Mouse (Mus musculus) monocyte, adult 5-6 weeks (primary cell): Measurements from ENCODE around the gene Mia2. TPM values are rescaled to one million over a fixed set of nuclear protein-coding genes. Genes with fewer than 3 reads are reported as not detected.
A peak's percentile ranks its signal among the peaks of the same experiment; 100 is the strongest.

Experiments used
- ATAC-seq: fragments of 153-309, 156-312 bp; replicated peaks from 2 replicates; pipeline ENCODE4 v1.8.0; 2017; ENCODE audit warnings: mild to moderate bottlenecking; ENCODE audit not compliant: low TSS enrichment, insufficient number of reproducible peaks, severe bottlenecking, poor library complexity, low FRiP score
- total RNA-seq: library from RNA; stranded (forward); fragments of 200-1000, 200-491, 200-594 nt; gene quantifications from 3 replicates; pipeline ENCODE4 v1.2.3, GENCODE M21; 2017

The Mia2 gene
- total RNA-seq, 1 experiment from 2014 or later, result 323 TPM

GRCm38 (mm10) chr12:59084446-59084845 is 11.2 kb upstream of the Mia2 start:
- no peak for ATAC-seq

GRCm38 (mm10) chr12:59086171-59086570 is 9.4 kb upstream of the Mia2 start:
- no peak for ATAC-seq

GRCm38 (mm10) chr12:59093543-59093942 is 2.1 kb upstream of the Mia2 start:
- no peak for ATAC-seq

GRCm38 (mm10) chr12:59104771-59105170 is 9.2 kb downstream of the Mia2 start:
- ATAC-seq, result no peak

- no peak for ATAC-seq
Measured at GRCm38 (mm10) chr12:59105914-59106313, 10.3 kb downstream of the Mia2 start.

GRCm38 (mm10) chr12:59106491-59106890 is 10.9 kb downstream of the Mia2 start:
- ATAC-seq, result no peak

- ATAC-seq, result no peak
Measured at GRCm38 (mm10) chr12:59107926-59108325, 12.3 kb downstream of the Mia2 start.

- ATAC-seq, result no peak
Measured at GRCm38 (mm10) chr12:59117184-59117583, 21.6 kb downstream of the Mia2 start.

- ATAC-seq, result no peak
Measured at GRCm38 (mm10) chr12:59125426-59125825, 29.8 kb downstream of the Mia2 start.

GRCm38 (mm10) chr12:59128501-59128900 is 32.9 kb downstream of the Mia2 start:
- no peak for ATAC-seq

GRCm38 (mm10) chr12:59129038-59129437 is 33.4 kb downstream of the Mia2 start:
- ATAC-seq, result no peak

GRCm38 (mm10) chr12:59129592-59129991 is 34.0 kb downstream of the Mia2 start:
- ATAC-seq, result no peak

- ATAC-seq, result peak; percentile 65
Measured at GRCm38 (mm10) chr12:59130249-59130648, 34.6 kb downstream of the Mia2 start.

GRCm38 (mm10) chr12:59130651-59131577 is 35.3 kb downstream of the Mia2 start:
- ATAC-seq, result peak; percentile 83

- ATAC-seq, result no peak
Measured at GRCm38 (mm10) chr12:59131578-59131946, 36.0 kb downstream of the Mia2 start.

- ATAC-seq, result peak; percentile 36; the same call in 1 of the 2 replicates
Measured at GRCm38 (mm10) chr12:59132462-59132861, 36.9 kb downstream of the Mia2 start.

- ATAC-seq, result no peak
Measured at GRCm38 (mm10) chr12:59132940-59133339, 37.3 kb downstream of the Mia2 start.

GRCm38 (mm10) chr12:59133437-59133999 is 37.9 kb downstream of the Mia2 start:
- 0 out of 2 replicates have a peak, but pooled peaks have one; percentile 5 for ATAC-seq

GRCm38 (mm10) chr12:59135096-59135495 is 39.5 kb downstream of the Mia2 start:
- ATAC-seq, result no peak
